Mouse (Mus musculus): ENCODE measurements around the gene H2-Ob.

- no peak for TF ChIP-seq CTCF (IDR thresholded peaks at IDR 0.05; ENCODE audit: control insufficient read depth, insufficient read depth, insufficient read length)
- TF ChIP-seq CEBPB (IDR thresholded peaks at IDR 0.05; ENCODE audit: low read depth): no peak
- TF ChIP-seq MYOG (IDR thresholded peaks at IDR 0.05; ENCODE audit: control insufficient read depth, extremely low read depth, insufficient read length): no peak
- no peak for TF ChIP-seq USF1 (IDR thresholded peaks at IDR 0.05; ENCODE audit: low read depth)
- no peak for TF ChIP-seq MYOD1 (IDR thresholded peaks at IDR 0.05; ENCODE audit: control insufficient read depth, insufficient read length, low read depth)
- TF ChIP-seq MAX (IDR thresholded peaks at IDR 0.05): no peak
Measured at GRCm38 (mm10) chr17:34269817-34270216, 31.1 kb downstream of the H2-Ob start.
